Mouse (Mus musculus): ENCODE measurements at regions not wholly inside any gene's neighbourhood (a gene's known extent, or its start where the extent isn't known, plus 50 kb on each side); places are given as distances from the start of the nearest gene placed in this dataset.

- no peaks in the 10 kb centered on the region for H3K36me3 ChIP-seq (ENCODE audit: insufficient read depth, low read length)
- peak overlapping the region; percentile 53 for H3K9ac ChIP-seq (replicated peaks; ENCODE audit: low read length)
- peak overlapping the region; percentile 57 for H3K4me2 ChIP-seq (ENCODE audit: low read depth, low read length)
- H3K27ac ChIP-seq: peak overlapping the region; percentile 82
- H3K27me3 ChIP-seq (ENCODE audit: insufficient read depth, low read length): no peaks in the 10 kb centered on the region
- under 1% methylated on average over 58 of the region's 58 CpGs for WGBS
- H3K9me3 ChIP-seq (ENCODE audit: low read length): no peaks in the 10 kb centered on the region
- DNase-seq (ENCODE audit: low spot score) (peak; percentile 99), ATAC-seq (peak; percentile 99)
- TF ChIP-seq CTCF (IDR thresholded peaks at IDR 0.05; ENCODE audit: low read depth): no peak
- H3K4me3 ChIP-seq (ENCODE audit: low read length): peak overlapping the region; percentile 48
- 0 out of 2 replicates have a peak, but pooled peaks cover 5% of the 10 kb centered on the region for H3K4me1 ChIP-seq (ENCODE audit: insufficient read depth, low read length)
Measured at GRCm38 (mm10) chr15:85634322-85635141, 52.3 kb upstream of the Wnt7b start.

DNA sequence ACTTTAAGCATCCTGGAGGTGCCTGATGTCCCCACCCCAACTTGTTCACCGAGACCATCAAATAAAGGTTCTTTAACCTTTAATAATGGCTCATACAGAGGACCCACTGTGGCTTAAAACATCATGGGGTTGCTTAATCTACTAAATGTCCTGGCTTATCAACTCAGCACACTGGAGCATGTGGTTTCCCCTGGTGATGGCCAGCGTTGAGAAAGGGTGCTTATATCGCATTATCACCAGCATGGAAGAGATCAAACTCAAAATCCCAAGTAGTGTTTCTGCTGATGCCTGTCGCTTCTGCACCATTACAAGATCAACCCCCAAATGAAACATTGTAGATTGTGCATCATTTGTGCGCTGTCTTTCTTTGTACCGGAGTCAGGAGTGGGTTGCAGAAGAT, 53.2 kb upstream of the Wnt7b start:
- no peak for DNase-seq (ENCODE audit: low spot score)
- no peaks in the 10 kb centered on the region; the same call in 1 of the 2 replicates for H3K27me3 ChIP-seq (ENCODE audit: insufficient read depth, low read length)
- 91% methylated on average over 6 of the region's 6 CpGs for WGBS
- no peaks in the 10 kb centered on the region for H3K9me3 ChIP-seq (ENCODE audit: low read length)
- no peak overlapping the region for H3K4me3 ChIP-seq (ENCODE audit: low read length)
- H3K9ac ChIP-seq (replicated peaks; ENCODE audit: low read length): no peak overlapping the region
- no peaks in the 10 kb centered on the region for H3K36me3 ChIP-seq (ENCODE audit: insufficient read depth, low read length)
- H3K27ac ChIP-seq: peak overlapping the region; percentile 82
- peak overlapping the region; percentile 57 for H3K4me2 ChIP-seq (ENCODE audit: low read depth, low read length)
- H3K4me1 ChIP-seq (ENCODE audit: insufficient read depth, low read length): 0 out of 2 replicates have a peak, but pooled peaks cover 5% of the 10 kb centered on the region
- no peak for TF ChIP-seq CTCF (IDR thresholded peaks at IDR 0.05; ENCODE audit: low read depth)
- no peak for ATAC-seq

GRCm38 (mm10) chr15:85639566-85639965, 57.3 kb upstream of the Wnt7b start:
- no peak overlapping the region for H3K4me3 ChIP-seq (ENCODE audit: low read length)
- H3K27ac ChIP-seq: no peak overlapping the region
- 0 out of 2 replicates have a peak, but pooled peaks cover 5% of the 10 kb centered on the region for H3K4me1 ChIP-seq (ENCODE audit: insufficient read depth, low read length)
- 77% methylated on average over 2 of the region's 2 CpGs for WGBS
- H3K27me3 ChIP-seq (ENCODE audit: insufficient read depth, low read length): no peaks in the 10 kb centered on the region; the same call in 1 of the 2 replicates
- no peak for TF ChIP-seq CTCF (IDR thresholded peaks at IDR 0.05; ENCODE audit: low read depth)
- DNase-seq (ENCODE audit: low spot score) (no peak), ATAC-seq (no peak)
- no peaks in the 10 kb centered on the region for H3K36me3 ChIP-seq (ENCODE audit: insufficient read depth, low read length)
- no peaks in the 10 kb centered on the region for H3K9me3 ChIP-seq (ENCODE audit: low read length)
- H3K4me2 ChIP-seq (ENCODE audit: low read depth, low read length): no peak overlapping the region
- H3K9ac ChIP-seq (replicated peaks; ENCODE audit: low read length): no peak overlapping the region

DNA sequence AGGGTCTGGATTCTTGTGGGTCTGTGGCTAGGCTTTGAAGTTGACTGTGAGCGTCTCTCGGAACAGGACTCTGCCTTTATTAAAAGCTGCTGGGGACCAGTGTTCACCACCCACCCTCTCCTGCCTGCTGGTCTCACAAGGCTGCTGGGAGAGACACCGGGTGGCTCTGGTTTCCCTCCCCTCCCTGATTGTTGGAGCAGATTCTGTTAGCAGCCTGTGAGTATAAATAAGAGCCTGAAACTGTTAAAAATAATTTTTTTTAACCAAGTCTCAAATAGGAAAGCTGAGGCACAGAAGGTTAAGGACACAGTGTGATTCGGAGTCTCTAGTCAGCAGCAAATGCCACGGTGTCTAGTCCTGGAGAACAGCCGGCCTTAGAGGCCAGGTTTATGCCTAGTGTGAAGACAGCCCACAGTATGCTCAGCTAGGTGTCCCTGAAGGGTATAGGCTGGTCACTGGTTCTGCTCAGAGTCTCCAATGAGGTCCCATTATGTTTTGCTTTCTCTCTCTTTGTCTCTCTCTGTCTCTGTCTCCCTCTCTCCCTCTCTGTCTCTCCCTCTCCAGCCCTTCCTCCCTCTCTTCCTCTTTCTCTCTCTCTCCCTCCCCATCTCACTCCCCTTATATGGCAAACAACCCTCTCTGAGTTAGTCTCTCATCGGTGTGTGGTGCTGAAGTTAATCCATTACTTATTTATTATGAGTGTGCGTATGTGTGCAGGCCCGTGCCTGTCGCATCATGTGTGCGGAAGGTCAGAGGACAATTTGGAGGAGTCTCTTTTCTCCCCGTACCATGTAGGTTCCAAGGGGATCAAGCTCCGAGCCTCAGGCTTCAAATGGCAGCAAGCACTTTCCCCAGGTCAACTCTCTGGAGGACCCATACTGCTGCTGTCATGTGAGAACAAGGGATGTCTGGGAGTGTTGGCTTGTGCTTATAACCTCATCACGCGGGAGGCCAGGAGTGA, 59.1 kb upstream of the Wnt7b start:
- Histone ChIP-seq H3K36me3 (ENCODE audit: insufficient read depth, low read length) (no peaks in the 10 kb centered on the region), H3K27ac (no peak overlapping the region), H3K4me2 (ENCODE audit: low read depth, low read length) (no peak overlapping the region), H3K9me3 (ENCODE audit: low read length) (no peaks in the 10 kb centered on the region), H3K4me1 (ENCODE audit: insufficient read depth, low read length) (peaks cover 5% of the 10 kb centered on the region; the same call in 1 of the 2 replicates), H3K9ac (replicated peaks; ENCODE audit: low read length) (no peak overlapping the region), H3K4me3 (ENCODE audit: low read length) (no peak overlapping the region), H3K27me3 (ENCODE audit: insufficient read depth, low read length) (no peaks in the 10 kb centered on the region; the same call in 1 of the 2 replicates)
- ATAC-seq (no peak), DNase-seq (ENCODE audit: low spot score) (no peak)
- no peak for TF ChIP-seq CTCF (IDR thresholded peaks at IDR 0.05; ENCODE audit: low read depth)
- 72% methylated on average over 15 of the region's 15 CpGs for WGBS

GRCm38 (mm10) chr15:85645396-85645795, 63.1 kb upstream of the Wnt7b start:
- 46% methylated on average over 8 of the region's 8 CpGs for WGBS
- no peaks in the 10 kb centered on the region; the same call in 1 of the 2 replicates for H3K27me3 ChIP-seq (ENCODE audit: insufficient read depth, low read length)
- ATAC-seq (no peak), DNase-seq (ENCODE audit: low spot score) (no peak)
- H3K9me3 ChIP-seq (ENCODE audit: low read length): no peaks in the 10 kb centered on the region
- peak overlapping the region; percentile 36 for H3K4me3 ChIP-seq (ENCODE audit: low read length)
- peak overlapping the region; percentile 69 for H3K4me2 ChIP-seq (ENCODE audit: low read depth, low read length)
- no peaks in the 10 kb centered on the region for H3K36me3 ChIP-seq (ENCODE audit: insufficient read depth, low read length)
- no peak for TF ChIP-seq CTCF (IDR thresholded peaks at IDR 0.05; ENCODE audit: low read depth)
- H3K27ac ChIP-seq: peak overlapping the region; percentile 81
- H3K9ac ChIP-seq (replicated peaks; ENCODE audit: low read length): peak overlapping the region; percentile 56
- H3K4me1 ChIP-seq (ENCODE audit: insufficient read depth, low read length): peaks cover 11% of the 10 kb centered on the region; the same call in 1 of the 2 replicates

- no peaks in the 10 kb centered on the region for H3K27me3 ChIP-seq (ENCODE audit: insufficient read depth, low read length)
- 4% methylated on average over 33 of the region's 33 CpGs for WGBS
Measured at GRCm38 (mm10) chr15:85645971-85646638, 63.8 kb upstream of the Wnt7b start.

More at GRCm38 (mm10) chr15:85645971-85646638, 63.8 kb upstream of the Wnt7b start:
- Histone ChIP-seq H3K9ac (replicated peaks; ENCODE audit: low read length) (peak overlapping the region; percentile 56), H3K4me3 (ENCODE audit: low read length) (peak overlapping the region; percentile 36), H3K4me2 (ENCODE audit: low read depth, low read length) (peak overlapping the region; percentile 69), H3K9me3 (ENCODE audit: low read length) (no peaks in the 10 kb centered on the region), H3K4me1 (ENCODE audit: insufficient read depth, low read length) (peaks cover 11% of the 10 kb centered on the region; the same call in 1 of the 2 replicates), H3K36me3 (ENCODE audit: insufficient read depth, low read length) (no peaks in the 10 kb centered on the region), H3K27ac (peak overlapping the region; percentile 81)
- DNase-seq (ENCODE audit: low spot score) (peak; percentile 71), ATAC-seq (peak; percentile 66; the same call in 1 of the 2 replicates)
- no peak for TF ChIP-seq CTCF (IDR thresholded peaks at IDR 0.05; ENCODE audit: low read depth)

Data from hindbrain, postnatal 0 days (tissue).